Mouse (Mus musculus): ENCODE results near the gene Ftsj3.
"Not testable (repeated sequence)": the region's sequence is repeated elsewhere in the genome, so short reads cannot be mapped to it uniquely, and the experiment has no call there.

The Ftsj3 gene

DNA sequence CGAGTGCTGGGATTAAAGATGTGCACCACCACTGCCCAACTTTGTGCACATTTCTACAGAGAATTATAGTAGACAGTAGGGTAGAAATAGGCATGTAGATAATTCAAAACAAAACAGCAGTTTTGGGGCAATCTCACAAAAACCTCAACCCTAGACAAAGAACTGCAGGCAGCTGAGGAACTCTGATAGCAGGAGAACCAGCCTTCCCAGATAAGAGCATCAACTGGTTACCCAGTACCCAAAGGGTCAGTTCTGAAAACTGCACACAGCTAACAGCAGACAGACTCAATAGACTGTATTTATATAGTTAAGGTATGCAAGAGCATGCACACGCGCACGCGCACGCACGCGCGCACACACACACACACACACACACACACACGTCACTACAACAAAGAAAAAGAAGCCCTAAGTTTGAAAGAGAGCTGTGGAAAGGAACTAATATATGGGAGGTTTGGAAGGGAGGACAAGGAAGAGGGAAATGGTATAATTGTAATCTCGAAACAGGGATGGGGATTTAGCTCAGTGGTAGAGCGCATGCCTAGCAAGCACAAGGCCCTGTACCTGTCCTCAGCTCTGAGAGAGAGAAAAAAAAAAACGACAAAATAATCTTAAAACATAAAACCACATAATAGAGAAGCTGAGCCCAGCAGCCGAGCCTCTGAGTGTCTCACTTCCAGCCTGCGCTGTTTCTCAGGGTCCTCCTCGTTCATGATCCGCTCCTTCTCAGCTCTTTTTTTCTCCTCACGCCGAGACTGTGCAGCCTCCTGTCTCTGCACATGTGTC lies 54.3 kb downstream of the Ftsj3 start:
- DNase-seq (ENCODE audit: low read depth, low spot score) = no peak

DNA sequence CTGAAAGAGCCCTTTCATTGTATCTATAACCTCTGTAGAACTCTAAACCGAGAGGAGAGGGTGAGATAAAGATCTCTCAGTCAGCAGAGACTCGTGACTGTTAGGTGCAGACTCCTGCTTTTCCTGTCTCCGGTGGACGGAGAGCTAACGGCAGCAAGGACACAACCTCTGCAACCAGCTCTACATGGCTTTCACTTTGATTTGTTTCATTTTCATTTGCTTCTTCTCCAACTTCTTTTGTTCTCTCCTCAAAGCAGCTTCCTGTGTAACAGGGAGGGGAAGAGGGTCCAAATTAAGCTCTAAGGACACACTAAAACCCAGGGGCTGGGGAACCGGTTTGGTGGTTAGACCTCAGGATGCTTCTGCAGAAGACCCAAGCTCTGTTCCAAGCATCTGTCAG lies 55.1 kb downstream of the Ftsj3 start:
- DNase-seq (ENCODE audit: low read depth, low spot score) = no peak

DNA sequence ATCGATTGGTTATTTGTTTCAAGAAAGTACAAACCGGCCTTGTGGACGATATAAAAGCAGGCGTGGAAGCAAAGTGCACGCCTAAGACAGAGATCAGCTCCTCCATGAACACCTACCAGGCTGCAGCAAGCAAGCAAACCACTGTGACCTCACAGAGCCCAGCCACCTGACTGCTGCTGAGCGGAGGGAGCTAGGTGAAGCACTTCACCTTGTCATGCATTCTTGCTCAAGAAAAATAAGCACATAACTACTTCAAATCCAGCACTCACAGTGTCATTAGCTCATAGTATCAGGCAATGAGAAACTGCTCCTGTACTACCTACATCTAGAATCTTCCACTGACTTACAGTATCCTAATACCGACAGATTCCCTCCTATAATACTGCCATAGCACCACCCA lies 55.9 kb downstream of the Ftsj3 start:
- DNase-seq (ENCODE audit: low read depth, low spot score) = not testable (repeated sequence)
